In the genomic region with DNA sequence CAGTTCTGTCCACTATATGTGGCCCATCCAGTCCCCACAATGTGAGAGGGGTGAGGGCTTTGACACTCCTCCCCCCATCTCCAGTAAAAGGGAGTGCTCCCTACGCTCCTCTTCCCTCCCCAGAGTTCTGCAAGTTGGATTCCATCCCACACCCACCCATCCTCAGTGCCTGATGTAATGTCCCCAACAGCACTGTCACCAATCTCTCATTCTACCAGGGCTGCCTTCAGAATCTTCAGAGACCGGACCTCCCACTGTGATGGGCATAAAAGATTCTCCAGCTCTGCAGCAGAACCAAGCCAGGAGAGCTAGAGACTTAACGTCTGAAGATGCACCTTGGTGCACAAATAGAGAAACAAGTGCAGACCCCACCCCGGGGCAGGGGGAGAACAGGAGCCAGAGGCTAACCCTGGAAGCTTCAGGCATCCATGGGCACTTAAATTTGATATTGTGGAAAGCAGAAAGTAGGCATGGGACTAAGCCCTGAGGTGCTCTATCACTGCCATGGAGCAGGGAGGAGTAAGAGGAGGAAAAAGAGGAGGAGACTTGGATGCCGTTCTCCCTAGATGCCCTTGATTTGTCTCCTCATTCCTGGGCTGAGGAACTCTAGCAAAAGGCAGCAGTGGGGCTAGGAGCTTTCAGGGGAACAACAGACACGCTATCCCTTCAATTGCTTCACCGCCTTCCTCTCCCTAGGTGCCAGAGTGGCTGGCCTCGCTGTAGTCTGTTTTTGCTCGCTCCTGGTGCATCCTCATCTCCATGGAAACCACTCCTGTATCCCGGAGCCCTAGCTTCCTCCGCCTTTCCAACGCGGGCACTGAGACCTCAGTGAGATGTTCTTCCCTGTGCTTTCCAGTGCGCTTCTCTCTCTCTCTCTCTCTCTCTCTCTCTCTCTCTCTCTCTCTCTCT, we compare ENCODE assay signal across 10 mouse cellular contexts. TPM values are rescaled to one million over a fixed set of nuclear protein-coding genes. Genes with fewer than 3 reads are reported as not detected.
DNase-seq lines count a peak whose midpoint lies in the region; ATAC-seq and TF ChIP-seq lines count a peak whose summit lies in the region.
"Had no signal": no experiment of that assay in that cellular context is flagged by ENCODE, and none has a peak within 500 bp of the region (broad histone marks: within the 10 kb centered on the region; RNA-seq: fewer than 3 reads in every experiment).

No protein-coding gene starts in this region.

- 0 out of 2 replicates have a peak, but pooled peaks have one; percentile 62 for ATAC-seq in embryonic facial prominence, embryonic 11.5 days (replicated peaks; ENCODE audit: insufficient number of reproducible peaks, low FRiP score, low TSS enrichment, low read depth)
- ATAC-seq in hindbrain, postnatal 0 days = peak; percentile 85
- ATAC-seq in midbrain, embryonic 15.5 days (replicated peaks) = peak; percentile 94
- no peak for ATAC-seq in activated CD4-positive, CD25-positive, alpha-beta regulatory T cell, adult 4 months

- 0 out of 2 replicates have a peak overlapping the region, but pooled peaks have one; percentile 2 for H3K9ac ChIP-seq in embryonic facial prominence, embryonic 11.5 days (replicated peaks; ENCODE audit: low read length)
- 0 out of 2 replicates have a peak overlapping the region, but pooled peaks have one; percentile 9 for H3K9ac ChIP-seq in hindbrain, postnatal 0 days (replicated peaks; ENCODE audit: low read length)
- peak overlapping the region; percentile 2; the same call in 1 of the 2 replicates for H3K9ac ChIP-seq in midbrain, embryonic 15.5 days
- H3K9ac ChIP-seq: limb, embryonic 15.5 days had no signal

- H3K9me3 ChIP-seq in embryonic facial prominence, embryonic 11.5 days (replicated peaks; ENCODE audit: control insufficient read depth, low read length) = no peaks in the 10 kb centered on the region
- no peaks in the 10 kb centered on the region for H3K9me3 ChIP-seq in hindbrain, postnatal 0 days (ENCODE audit: low read length)
- no peaks in the 10 kb centered on the region for H3K9me3 ChIP-seq in midbrain, embryonic 15.5 days
- H3K9me3 ChIP-seq: limb, embryonic 15.5 days had no signal

- DNase-seq in R1 (ENCODE audit: low read depth, low spot score) = peak; percentile 33
- peak; percentile 44 for DNase-seq in embryonic facial prominence, embryonic 11.5 days (ENCODE audit: low spot score)
- DNase-seq in hindbrain, postnatal 0 days (ENCODE audit: low spot score) = peak; percentile 73
- DNase-seq in thymus, postnatal 10 days (ENCODE audit: low spot score in 2 of 2) = no peak
- DNase-seq in spleen, adult 12 weeks (ENCODE audit: low spot score) = no peak
- DNase-seq in ovary, postnatal 36 days (ENCODE audit: low spot score) = no peak

- no peak for TF ChIP-seq CTCF in hindbrain, postnatal 0 days (IDR thresholded peaks at IDR 0.05; ENCODE audit: low read depth)

- H3K4me1 ChIP-seq in embryonic facial prominence, embryonic 11.5 days (ENCODE audit: control insufficient read depth, insufficient read depth, low read length) = no peaks in the 10 kb centered on the region
- H3K4me1 ChIP-seq in hindbrain, postnatal 0 days (ENCODE audit: insufficient read depth, low read length) = peaks cover 11% of the 10 kb centered on the region
- H3K4me1 ChIP-seq in midbrain, embryonic 15.5 days = peaks cover 23% of the 10 kb centered on the region
- H3K4me1 ChIP-seq: limb, embryonic 15.5 days had no signal

- H3K27me3 ChIP-seq in embryonic facial prominence, embryonic 11.5 days (ENCODE audit: control insufficient read depth, insufficient read depth, low read length) = no peaks in the 10 kb centered on the region
- no peaks in the 10 kb centered on the region for H3K27me3 ChIP-seq in hindbrain, postnatal 0 days (ENCODE audit: insufficient read depth, low read length)
- H3K27me3 ChIP-seq in midbrain, embryonic 15.5 days (replicated peaks) = no peaks in the 10 kb centered on the region
- H3K27me3 ChIP-seq: limb, embryonic 15.5 days had no signal

- H3K4me3 ChIP-seq in embryonic facial prominence, embryonic 11.5 days (ENCODE audit: low read depth, low read length) = no peak overlapping the region
- H3K4me3 ChIP-seq in hindbrain, postnatal 0 days (ENCODE audit: low read length) = no peak overlapping the region
- peak overlapping the region; percentile 22 for H3K4me3 ChIP-seq in midbrain, embryonic 15.5 days
- H3K4me3 ChIP-seq: limb, embryonic 15.5 days had no signal

- H3K36me3 ChIP-seq in embryonic facial prominence, embryonic 11.5 days (replicated peaks; ENCODE audit: control insufficient read depth, insufficient read depth, low read depth, low read length) = no peaks in the 10 kb centered on the region
- no peaks in the 10 kb centered on the region; the same call in 1 of the 2 replicates for H3K36me3 ChIP-seq in hindbrain, postnatal 0 days (ENCODE audit: insufficient read depth, low read length)
- H3K36me3 ChIP-seq in midbrain, embryonic 15.5 days (replicated peaks) = peaks cover 16% of the 10 kb centered on the region; the same call in 1 of the 2 replicates
- H3K36me3 ChIP-seq: limb, embryonic 15.5 days had no signal

- no peak overlapping the region for H3K27ac ChIP-seq in embryonic facial prominence, embryonic 11.5 days (replicated peaks; ENCODE audit: low read depth, low read length)
- H3K27ac ChIP-seq in hindbrain, postnatal 0 days = peak overlapping the region; percentile 22; the same call in 1 of the 2 replicates
- peak overlapping the region; percentile 76 for H3K27ac ChIP-seq in midbrain, embryonic 15.5 days
- H3K27ac ChIP-seq: limb, embryonic 15.5 days had no signal

- WGBS in embryonic facial prominence, embryonic 11.5 days = 22% methylated on average over 14 of the region's 14 CpGs
- 18% methylated on average over 13 of the region's 14 CpGs for WGBS in hindbrain, postnatal 0 days
- WGBS in midbrain, embryonic 15.5 days = 13% methylated on average over 14 of the region's 14 CpGs

- H3K4me2 ChIP-seq in embryonic facial prominence, embryonic 11.5 days (ENCODE audit: low read depth, low read length) = no peak overlapping the region
- peak overlapping the region; percentile 47 for H3K4me2 ChIP-seq in hindbrain, postnatal 0 days (ENCODE audit: low read depth, low read length)
- peak overlapping the region; percentile 47 for H3K4me2 ChIP-seq in midbrain, embryonic 15.5 days
- H3K4me2 ChIP-seq: limb, embryonic 15.5 days had no signal

RNA-seq across cellular contexts. Expression of gene Lhfpl4, which starts 16.6 kb away (rescaled TPM):
- 1.2 and 1.5 TPM in 2 replicates for polyA plus RNA-seq in embryonic facial prominence, embryonic 11.5 days (2014; fragmentation: Nextera tagmentation; extraction: Ambion mirVana)
- total RNA-seq in hindbrain, postnatal 0 days (2014; rRNA removed) = 64.9 and 72.9 TPM in 2 replicates
- polyA plus RNA-seq in hindbrain, postnatal 0 days (2015; fragmentation: Nextera tagmentation; extraction: Ambion mirVana) = 50.9 and 56.0 TPM in 2 replicates
- polyA plus RNA-seq in midbrain, embryonic 15.5 days (2015; fragmentation: Nextera tagmentation; extraction: Ambion mirVana) = 75.6 and 80.7 TPM in 2 replicates
- 1 to 10 TPM in 1 of 2 experiments, not detected in 1; 1.2 TPM for polyA plus RNA-seq in activated CD4-positive, CD25-positive, alpha-beta regulatory T cell, adult 4 months (2017; shearing (Covaris generic))
- total RNA-seq: neutrophil, adult 5-6 weeks had no signal

RNA-seq across cellular contexts. Expression of gene Mtmr14, which starts 59.1 kb away (rescaled TPM):
- polyA plus RNA-seq in embryonic facial prominence, embryonic 11.5 days (2014; fragmentation: Nextera tagmentation; extraction: Ambion mirVana) = 42.5 and 44.8 TPM in 2 replicates
- 48.9 and 49.8 TPM in 2 replicates for total RNA-seq in hindbrain, postnatal 0 days (2014; rRNA removed)
- 29.1 and 34.8 TPM in 2 replicates for polyA plus RNA-seq in hindbrain, postnatal 0 days (2015; fragmentation: Nextera tagmentation; extraction: Ambion mirVana)
- polyA plus RNA-seq in midbrain, embryonic 15.5 days (2015; fragmentation: Nextera tagmentation; extraction: Ambion mirVana) = 40.1 and 40.4 TPM in 2 replicates
- 10 to 100 TPM; 15.1 to 16.7 TPM for polyA plus RNA-seq in activated CD4-positive, CD25-positive, alpha-beta regulatory T cell, adult 4 months (2017; shearing (Covaris generic))

Comparison
In these comparisons a context has a peak if more than half of its experiments do, and no peak if none do; other contexts are left out.
1. DNase-seq: peak in R1 (single experiment), embryonic facial prominence, embryonic 11.5 days (single experiment) and hindbrain, postnatal 0 days (single experiment); none in thymus, postnatal 10 days (0 of 2), spleen, adult 12 weeks (single experiment) and ovary, postnatal 36 days (single experiment).
2. RNA of gene Lhfpl4, which starts 16.6 kb away (polyA plus RNA-seq): 75.6 to 80.7 TPM in midbrain, embryonic 15.5 days and 50.9 to 56.0 TPM in hindbrain, postnatal 0 days; 1.2 to 1.5 TPM in embryonic facial prominence, embryonic 11.5 days and 1.2 TPM in activated CD4-positive, CD25-positive, alpha-beta regulatory T cell, adult 4 months; every median in the first group is over 10 times any median in the second.
3. Peak in every context shown above with its lines, with median percentiles within 50 percentile points of each other: H3K9ac ChIP-seq.